Mouse (Mus musculus): ENCODE measurements around the gene Pak7.
"Not testable (repeated sequence)": the region's sequence is repeated elsewhere in the genome, so short reads cannot be mapped to it uniquely, and the experiment has no call there.

Pak7 gene

GRCm38 (mm10) chr2:136387181-136388131 is at the start of gene Pak7:
Pak7 (minus strand) TSS chr2:136387967.
- DNase-seq: peak; percentile 36

- DNase-seq: no peak
Observed at GRCm38 (mm10) chr2:136425561-136425960, 37.8 kb upstream of the Pak7 start.

- no peak for DNase-seq
Observed at GRCm38 (mm10) chr2:136419543-136419942, 31.8 kb upstream of the Pak7 start.

- DNase-seq: no peak
Observed at GRCm38 (mm10) chr2:136416381-136416780, 28.6 kb upstream of the Pak7 start.

- no peak for DNase-seq
Observed at GRCm38 (mm10) chr2:136402587-136402986, 14.8 kb upstream of the Pak7 start.

GRCm38 (mm10) chr2:136375318-136375717 is 12.4 kb downstream of the Pak7 start:
- DNase-seq: no peak

GRCm38 (mm10) chr2:136372361-136372760 is 15.4 kb downstream of the Pak7 start:
- DNase-seq: no peak

GRCm38 (mm10) chr2:136351393-136352096 is 36.2 kb downstream of the Pak7 start:
- no peak for DNase-seq

- no peak for DNase-seq
Observed at GRCm38 (mm10) chr2:136350459-136350858, 37.3 kb downstream of the Pak7 start.

GRCm38 (mm10) chr2:136349671-136350275 is 38.0 kb downstream of the Pak7 start:
- DNase-seq: no peak

GRCm38 (mm10) chr2:136344240-136344780 is 43.5 kb downstream of the Pak7 start:
- DNase-seq: not testable (repeated sequence)

GRCm38 (mm10) chr2:136329974-136330373 is 57.8 kb downstream of the Pak7 start:
- no peak for DNase-seq

- no peak for DNase-seq
Observed at GRCm38 (mm10) chr2:136325646-136326045, 62.1 kb downstream of the Pak7 start.

GRCm38 (mm10) chr2:136309313-136309712 is 78.5 kb downstream of the Pak7 start:
- no peak for DNase-seq

GRCm38 (mm10) chr2:136308743-136309142 is 79.0 kb downstream of the Pak7 start:
- no peak for DNase-seq

GRCm38 (mm10) chr2:136302201-136302600 is 85.6 kb downstream of the Pak7 start:
- DNase-seq: no peak

GRCm38 (mm10) chr2:136301406-136301805 is 86.4 kb downstream of the Pak7 start:
- no peak for DNase-seq

GRCm38 (mm10) chr2:136297371-136297770 is 90.4 kb downstream of the Pak7 start:
- DNase-seq: no peak

GRCm38 (mm10) chr2:136282043-136282442 is 105.7 kb downstream of the Pak7 start:
- DNase-seq: no peak

GRCm38 (mm10) chr2:136241960-136242359 is 145.8 kb downstream of the Pak7 start:
- DNase-seq: not testable (repeated sequence)

- DNase-seq: no peak
Observed at GRCm38 (mm10) chr2:136231228-136231627, 156.5 kb downstream of the Pak7 start.

- no peak for DNase-seq
Observed at GRCm38 (mm10) chr2:136204034-136204433, 183.7 kb downstream of the Pak7 start.

- no peak for DNase-seq
Observed at GRCm38 (mm10) chr2:136175030-136175429, 212.7 kb downstream of the Pak7 start.
